Mouse (Mus musculus) spleen, postnatal 10 days (tissue): Measurements from ENCODE around the gene Dab2.

ENCODE experiments used
- DNase-seq, 2 experiments: peaks; one replicate each; pipeline ENCODE4 v3.0.0; 2021 to 2022; ENCODE audit warnings: low spot score in 2 of 2

Gene Dab2

DNA sequence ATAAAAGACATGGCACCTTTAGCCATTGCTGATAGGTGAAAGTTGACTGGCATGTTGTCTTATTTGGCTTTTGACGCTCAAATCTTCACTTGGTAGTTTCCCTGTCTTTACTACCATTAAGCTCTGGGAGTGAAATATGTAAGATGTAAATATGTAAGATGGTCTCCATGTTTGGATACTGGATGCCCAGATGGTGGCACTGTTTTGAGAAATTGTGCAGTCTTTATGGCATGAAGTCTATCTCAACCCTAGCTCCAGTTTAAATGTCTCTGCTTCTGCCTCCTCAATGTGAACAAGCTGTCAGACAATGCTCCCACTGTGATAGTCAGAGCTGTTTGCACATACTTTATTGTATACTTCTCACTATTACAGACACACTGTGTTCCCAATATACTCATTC lies 169.3 kb downstream of the Dab2 start:
- DNase-seq: no peak

DNA sequence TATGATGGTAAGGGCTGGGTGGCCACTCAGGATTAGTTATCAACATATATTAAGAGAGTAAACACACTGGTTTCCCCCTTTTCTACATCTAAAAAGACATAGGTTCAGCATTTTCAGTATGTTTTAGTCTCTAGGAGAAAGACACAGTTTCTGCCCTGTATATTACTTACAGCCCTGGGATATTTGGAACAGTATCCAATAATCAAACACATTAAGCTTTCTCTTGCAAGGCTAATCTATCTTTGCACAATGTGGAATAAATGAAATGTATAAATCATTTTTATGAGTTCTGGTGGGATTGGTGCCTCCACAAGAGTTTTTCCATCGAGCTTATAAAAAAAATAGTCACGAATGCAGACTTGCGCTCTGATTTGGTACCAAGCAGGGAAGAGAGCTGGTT lies 169.8 kb downstream of the Dab2 start:
- no peak for DNase-seq

DNA sequence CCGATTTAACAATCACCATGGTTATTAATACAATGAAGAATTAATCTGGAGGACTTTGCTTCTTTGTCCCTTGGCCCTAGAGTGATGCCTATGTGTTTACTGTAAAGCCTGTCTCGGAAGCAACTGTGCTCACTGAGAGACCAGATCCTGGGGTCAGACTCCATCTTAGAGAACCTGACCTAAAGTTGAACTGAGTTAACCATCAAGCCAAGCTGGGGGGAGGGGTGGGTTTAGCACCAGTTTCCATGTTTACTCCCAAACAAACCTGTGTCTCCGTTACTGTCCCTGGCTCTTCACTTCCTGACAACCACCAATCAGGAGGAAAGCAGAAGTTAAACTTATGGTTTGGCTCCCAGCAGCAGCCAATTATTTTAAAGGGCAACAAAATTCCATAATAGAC lies 184.0 kb downstream of the Dab2 start:
- no peak for DNase-seq
